Mouse (Mus musculus) adrenal gland, adult 8-10 months (tissue): ENCODE measurements at regions not wholly inside any gene's neighbourhood (a gene's known extent, or its start where the extent isn't known, plus 50 kb on each side); places are given as distances from the start of the nearest gene placed in this dataset.
A peak's percentile ranks its signal among the peaks of the same experiment; 100 is the strongest.
"Not testable (repeated sequence)": the region's sequence is repeated elsewhere in the genome, so short reads cannot be mapped to it uniquely, and the experiment has no call there.

ENCODE experiments used
- DNase-seq: peaks from one replicate; pipeline ENCODE4 v3.0.0; 2022

DNA sequence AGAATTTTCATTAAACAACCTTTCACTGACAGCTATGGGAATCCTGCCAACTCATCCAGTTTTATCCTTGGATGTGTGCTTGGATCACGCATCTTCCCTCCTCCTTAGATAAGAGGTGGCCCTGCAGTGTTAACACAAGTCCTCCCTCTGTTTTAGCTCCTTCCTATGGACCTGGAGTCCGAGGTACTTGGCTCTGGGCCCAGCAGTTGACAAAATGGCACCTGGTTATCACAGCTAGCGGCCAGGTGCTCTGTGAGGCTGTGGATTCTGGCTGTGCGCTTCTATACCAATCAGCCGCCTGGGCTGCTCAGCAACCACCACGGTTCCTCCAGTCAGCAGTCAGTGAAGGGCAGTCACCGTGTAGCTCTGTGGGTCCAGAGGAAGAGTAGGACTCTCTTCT, 157.4 kb downstream of the Prdm2 start:
- DNase-seq = no peak

DNA sequence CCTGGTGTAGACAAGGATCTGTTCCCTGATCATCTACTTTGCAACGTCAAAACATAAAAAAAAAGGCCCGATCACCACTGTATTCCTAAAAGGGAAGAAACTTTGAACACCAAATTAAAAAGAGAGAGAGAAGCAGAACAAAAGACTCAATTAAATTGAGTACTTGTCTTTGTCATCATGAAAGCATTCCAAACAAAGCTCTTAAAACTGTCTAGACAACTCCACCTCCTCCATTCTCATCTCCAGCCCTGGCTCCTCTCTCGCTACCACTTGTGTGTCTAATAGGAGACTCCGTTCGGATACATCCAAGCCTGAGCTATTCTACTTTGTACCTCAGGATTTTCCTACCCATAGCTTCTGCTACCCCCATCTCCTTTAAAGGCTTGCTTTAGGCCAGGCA, 159.8 kb downstream of the Prdm2 start:
- no peak for DNase-seq

GRCm38 (mm10) chr4:143051205-143051604, 161.6 kb downstream of the Prdm2 start:
- DNase-seq = no peak

- no peak for DNase-seq
Measured at GRCm38 (mm10) chr4:143045245-143045644, 167.6 kb downstream of the Prdm2 start.

GRCm38 (mm10) chr4:143042806-143043205, 170.0 kb downstream of the Prdm2 start:
- DNase-seq = no peak

GRCm38 (mm10) chr4:143038626-143039025, 174.2 kb downstream of the Prdm2 start:
- DNase-seq = no peak

GRCm38 (mm10) chr4:143036704-143037103, 176.1 kb downstream of the Prdm2 start:
- DNase-seq = no peak

DNA sequence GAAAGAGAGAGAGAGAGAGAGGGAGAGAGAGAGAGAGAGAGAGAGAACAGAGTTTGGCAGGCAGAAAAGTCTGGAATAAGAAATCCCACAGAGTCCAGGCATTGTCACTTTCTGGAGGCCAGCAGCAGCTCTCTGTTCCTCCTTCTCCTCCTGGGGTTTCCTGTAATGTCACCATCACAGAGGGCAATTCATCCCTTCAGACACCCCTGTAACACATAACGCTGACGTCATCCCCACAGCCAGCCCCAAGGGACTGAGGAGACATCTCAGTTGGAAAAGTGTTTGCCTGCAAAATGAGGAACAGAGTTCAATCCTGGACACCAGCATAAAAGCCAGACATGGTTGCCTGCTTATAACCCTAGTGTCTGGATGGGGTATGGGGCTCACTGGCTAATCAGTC, 177.7 kb downstream of the Prdm2 start:
- DNase-seq = not testable (repeated sequence)

DNA sequence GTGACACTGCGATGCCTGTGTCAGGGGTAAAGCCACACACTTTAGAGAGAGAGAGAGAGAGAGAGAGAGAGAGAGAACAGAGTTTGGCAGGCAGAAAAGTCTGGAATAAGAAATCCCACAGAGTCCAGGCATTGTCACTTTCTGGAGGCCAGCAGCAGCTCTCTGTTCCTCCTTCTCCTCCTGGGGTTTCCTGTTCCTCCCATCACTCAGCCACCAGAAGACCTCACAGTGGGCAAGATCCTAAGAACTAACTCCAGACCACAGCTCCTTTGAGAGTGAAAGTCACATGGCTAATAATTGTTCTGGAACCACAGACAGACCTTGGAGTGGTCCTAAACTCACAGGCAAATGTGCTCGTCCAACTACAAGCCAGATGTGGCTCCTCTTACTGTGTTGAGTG, 178.5 kb downstream of the Prdm2 start:
- not testable (repeated sequence) for DNase-seq

DNA sequence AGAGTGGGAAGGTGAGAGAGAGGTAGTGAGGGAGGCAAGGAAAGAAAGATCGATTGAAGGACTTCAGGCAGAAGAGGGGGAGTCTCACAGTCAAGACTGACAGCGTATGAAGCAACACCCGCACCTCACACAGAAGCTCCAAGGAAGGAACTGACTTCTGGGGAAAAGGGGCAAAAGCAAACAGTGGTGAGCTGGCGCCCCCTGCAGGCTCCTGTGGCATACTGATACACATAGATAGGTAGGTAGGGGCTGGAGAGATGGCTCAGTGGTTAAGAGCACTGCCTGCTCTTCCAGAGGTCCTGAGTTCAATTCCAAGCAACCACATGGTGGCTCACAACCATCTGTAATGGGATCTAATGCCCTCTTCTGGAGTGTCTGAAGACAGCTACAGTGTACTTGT, 183.0 kb downstream of the Prdm2 start:
- DNase-seq = not testable (repeated sequence)

GRCm38 (mm10) chr4:143027292-143027691, 185.5 kb downstream of the Prdm2 start:
- DNase-seq = peak; percentile 36

DNA sequence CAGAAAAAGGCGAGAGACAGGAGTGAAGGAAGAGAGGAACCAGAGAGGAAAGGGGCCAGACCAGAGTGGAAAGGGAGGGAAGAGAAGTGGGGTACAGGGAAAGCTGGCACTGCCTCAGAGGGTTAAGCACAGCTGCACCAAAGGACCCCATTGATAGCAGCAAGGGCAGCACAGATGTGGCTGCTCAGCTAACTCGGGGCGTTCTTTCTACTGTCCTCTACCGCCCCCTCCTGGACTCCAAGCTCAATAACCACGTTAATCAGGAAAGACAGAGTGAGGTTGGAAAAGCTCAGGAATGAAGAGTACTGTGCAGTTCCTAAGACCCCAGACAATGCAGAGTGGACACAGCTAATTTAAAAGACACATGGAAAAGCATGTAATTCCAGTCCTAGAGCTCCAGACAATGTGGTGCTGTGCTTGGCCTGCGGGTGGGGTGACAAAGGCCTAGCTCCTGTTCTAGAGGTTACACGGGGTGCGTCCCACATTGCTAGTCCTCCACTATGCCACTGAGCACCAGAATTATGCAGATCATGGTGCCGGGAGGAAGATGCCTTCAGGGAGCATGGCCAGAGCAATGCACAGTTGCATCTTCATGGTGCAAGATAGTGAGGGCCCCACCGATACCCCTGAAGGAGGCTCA, 191.4 kb downstream of the Prdm2 start:
- peak; percentile 29 for DNase-seq

DNA sequence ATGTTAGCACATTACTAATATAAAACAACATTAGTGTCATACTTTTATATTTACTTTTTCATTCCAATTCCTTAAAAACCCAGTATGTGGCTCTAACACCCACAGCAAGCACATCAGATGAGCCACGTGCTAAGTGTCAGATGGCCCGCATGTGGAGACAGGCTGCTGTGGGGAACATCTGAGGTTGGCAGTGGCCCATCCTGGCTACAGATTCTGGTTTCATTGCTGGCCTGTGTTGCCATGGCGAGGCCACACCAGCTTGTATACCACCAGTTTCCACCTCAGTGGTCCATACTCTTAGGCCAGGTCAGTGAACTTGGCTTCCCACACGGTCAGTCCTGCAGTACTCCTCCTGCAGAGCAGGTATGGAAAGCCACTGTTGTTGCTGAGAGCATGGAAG, 192.1 kb downstream of the Prdm2 start:
- DNase-seq = no peak

DNA sequence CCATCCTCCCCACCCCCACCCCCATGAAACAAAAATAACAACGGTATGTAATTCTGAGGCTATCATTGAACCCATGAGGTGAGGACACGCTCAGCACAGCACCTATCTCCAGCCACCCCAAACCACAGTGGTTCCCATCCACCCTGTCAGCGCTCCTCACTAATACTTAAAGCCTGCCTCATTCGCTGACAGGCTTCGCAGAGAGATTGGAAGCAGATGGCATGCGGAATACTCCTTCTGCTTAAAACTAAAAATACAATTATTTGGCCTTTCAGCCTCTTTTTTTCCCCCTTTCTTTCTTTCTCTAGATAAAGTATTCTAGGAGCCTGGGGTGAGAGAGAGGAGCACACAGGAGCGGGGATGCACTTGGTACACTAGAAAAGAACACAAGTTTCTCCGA, 199.9 kb downstream of the Prdm2 start:
- DNase-seq = no peak

DNA sequence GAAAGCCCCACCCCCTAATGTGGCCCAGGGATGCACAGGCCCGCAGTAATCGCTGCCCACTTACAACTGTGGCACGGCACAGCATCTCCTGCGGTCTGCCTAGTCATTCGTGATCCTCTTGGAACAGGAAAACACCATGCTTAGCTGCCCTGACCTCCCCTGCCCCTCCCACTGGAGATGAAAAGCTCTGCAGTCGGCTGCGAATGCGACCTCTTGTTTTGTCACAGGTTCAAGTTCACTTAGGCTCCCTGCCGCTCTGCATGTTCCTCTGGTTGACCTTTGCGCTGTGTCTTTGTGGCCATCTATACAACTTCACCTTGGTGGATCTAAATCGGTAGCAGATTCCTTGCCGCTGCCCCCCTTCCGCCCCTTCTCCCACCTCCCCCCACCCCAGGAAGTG, 210.8 kb downstream of the Prdm2 start:
- no peak for DNase-seq

DNA sequence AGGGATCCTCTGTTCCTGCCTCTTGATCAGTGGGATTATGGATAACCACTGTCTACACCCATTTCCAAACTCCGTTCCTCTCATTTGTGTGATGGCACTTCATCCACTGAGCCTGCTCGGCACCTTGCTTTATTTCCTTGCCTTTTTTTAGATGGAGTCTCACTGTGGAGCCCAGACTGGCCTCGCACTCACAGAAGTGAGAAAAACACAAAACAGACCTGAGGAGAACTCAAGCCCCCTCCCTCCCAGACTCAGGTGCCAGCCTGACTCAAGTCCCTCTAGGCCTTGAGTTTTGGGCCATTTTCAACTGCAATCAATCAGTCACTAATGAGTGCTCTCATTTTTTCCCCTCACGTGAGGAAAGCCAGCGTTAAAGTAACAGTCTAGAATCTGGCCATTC, 211.3 kb downstream of the Prdm2 start:
- DNase-seq = no peak

DNA sequence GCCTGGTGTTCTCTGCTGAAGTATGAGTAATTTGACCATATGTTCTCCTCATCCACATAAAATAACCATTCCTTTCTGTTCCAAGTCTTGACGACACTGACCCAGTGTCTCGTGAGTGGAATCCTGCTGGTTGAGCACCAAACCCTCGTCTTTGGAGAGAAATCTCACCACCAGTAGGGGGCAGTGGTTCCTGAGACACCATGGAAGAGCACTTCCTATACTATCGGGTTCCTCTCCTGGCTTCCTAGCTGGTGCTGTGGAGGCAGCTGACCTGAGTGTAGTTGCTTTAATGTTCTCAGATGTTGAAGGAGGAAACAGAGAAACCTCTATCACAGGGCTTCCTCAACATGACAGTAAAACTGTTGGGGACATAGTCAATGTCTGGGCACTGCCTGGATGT, 216.4 kb downstream of the Prdm2 start:
- DNase-seq = no peak

GRCm38 (mm10) chr4:142991401-142991800, 221.4 kb downstream of the Prdm2 start:
- DNase-seq = no peak

GRCm38 (mm10) chr4:142989175-142989574, 223.6 kb downstream of the Prdm2 start:
- DNase-seq = no peak

- DNase-seq = no peak
Measured at GRCm38 (mm10) chr4:142983295-142983624, 229.5 kb downstream of the Prdm2 start.

GRCm38 (mm10) chr4:142982585-142983294, 230.1 kb downstream of the Prdm2 start:
- DNase-seq = no peak

DNA sequence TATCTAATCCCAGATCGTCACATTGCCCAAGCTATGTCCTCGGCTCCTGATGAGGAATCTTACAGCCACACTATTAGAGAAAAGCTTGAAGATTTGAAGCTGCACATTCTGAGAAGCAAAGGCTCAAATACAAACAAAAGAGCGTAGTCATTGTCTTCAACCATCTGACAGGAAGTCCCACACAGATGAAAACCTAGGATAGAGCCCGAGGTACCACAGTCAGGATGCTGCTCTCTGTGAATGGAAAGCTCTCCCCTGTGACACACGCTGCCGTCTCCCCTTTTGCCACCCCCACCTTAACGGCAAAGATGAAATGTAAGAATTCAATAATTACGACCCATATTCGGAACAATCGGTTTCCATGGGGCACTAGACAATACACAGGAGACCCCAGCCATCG, 237.2 kb downstream of the Prdm2 start:
- no peak for DNase-seq

DNA sequence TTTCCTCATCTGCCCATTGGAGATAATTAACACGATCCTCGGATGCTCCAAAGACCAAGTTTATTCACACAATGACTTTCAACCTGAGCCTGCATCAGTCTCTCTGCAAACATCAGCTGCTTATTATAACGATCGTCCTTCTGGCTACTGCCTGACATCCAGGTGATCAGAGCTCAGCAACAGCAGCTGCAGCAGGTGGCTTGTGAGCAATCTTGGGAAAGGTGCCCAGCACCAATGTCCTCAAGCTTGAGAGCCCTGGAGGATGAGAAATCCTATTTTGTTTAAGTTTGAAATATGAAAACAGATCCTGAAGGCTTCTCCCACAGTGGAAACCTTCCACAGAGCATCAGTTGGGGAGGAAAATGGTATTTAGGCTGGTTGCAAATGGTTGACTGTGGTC, 242.8 kb downstream of the Prdm2 start:
- DNase-seq = no peak

DNA sequence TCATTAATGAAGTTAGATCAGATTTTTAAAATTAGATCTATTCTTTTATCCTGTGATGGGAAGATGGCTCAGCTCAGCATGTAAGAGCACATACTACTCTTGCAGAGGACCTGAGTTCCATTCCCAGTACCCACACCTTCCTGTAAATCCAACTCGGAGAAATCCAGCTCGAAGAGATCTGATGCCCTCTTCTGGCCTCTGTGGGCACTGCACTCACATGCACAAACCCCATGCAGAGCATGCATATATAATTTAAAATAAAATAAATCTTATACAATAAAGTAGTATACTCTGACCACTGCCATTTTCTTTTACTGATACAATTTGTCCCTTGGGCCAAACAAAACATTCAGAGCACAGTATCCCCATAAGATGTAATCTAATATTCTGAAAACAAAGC, 245.2 kb downstream of the Prdm2 start:
- no peak for DNase-seq
